Mouse (Mus musculus) neural tube, embryonic 10.5 days (tissue): Measurements from ENCODE around the gene Eef2.

Experiments used
- DNase-seq: peaks from one replicate; pipeline ENCODE4 v3.0.0-alpha.2; 2017; ENCODE audit warnings: low spot score; ENCODE audit errors: extremely low spot score

Gene Eef2

GRCm38 (mm10) chr10:81176466-81177271 lies at the start of gene Eef2:
Gene Eef2 (plus strand): TSS chr10:81176631.
- DNase-seq, result peak; percentile 98

DNA sequence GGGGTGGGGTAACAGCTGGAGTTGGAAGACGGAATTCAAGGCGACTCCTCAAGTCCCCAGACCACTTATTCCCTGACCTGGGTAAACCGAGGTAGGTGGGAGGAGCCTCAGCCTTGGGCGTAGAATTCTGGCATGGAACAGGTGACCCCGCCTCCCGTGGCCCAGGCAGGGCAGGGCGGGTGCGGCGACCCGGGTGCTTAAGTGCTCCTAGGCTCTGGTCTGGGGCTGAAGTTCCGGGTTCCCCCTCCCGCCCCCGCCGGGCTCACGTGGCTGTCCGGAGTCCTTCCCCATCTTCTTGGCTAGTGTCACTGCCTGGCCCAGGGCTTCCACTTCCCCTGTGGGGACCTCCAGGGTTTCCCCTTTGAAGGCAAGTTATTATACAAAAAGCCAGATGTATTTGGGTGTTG lies 42.2 kb upstream of the Eef2 start:
- DNase-seq, result no peak

DNA sequence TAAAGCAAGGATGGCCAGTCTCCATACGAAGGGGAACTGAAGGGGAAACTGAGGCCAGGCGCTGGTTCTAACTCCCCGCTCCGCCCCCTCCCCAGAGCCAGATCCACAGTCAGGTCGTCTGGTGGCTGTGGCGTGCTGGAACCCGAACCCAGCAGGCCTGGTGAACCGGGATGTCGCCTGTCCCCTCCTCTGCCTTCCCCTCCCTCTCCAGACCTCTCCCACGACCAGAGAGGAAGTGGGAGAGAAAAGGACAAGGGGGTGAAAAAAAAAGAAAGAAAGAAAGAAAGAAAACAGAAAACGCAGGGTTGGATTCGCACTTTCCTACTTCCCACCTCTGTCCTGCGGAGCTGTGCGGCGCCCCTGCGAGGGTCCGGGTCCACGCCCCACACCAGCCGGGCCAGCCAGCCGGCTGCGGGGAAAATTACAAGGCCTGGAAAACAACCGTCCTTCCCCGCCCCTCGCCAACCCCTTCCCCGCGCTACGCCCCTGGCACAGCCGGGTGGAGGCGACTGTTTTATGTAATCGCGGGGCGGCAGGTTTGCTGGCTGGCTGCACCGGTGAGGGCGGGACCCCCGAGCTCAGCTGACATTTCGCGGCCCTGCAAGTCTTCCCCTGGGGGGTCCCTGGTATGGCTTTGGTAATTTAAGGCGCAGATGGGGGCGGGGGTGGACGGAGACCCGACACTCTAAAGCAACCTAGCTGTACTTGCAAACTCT lies 41.3 kb upstream of the Eef2 start, which contains the start of gene Zbtb7a:
Gene Zbtb7a (plus strand): TSS at position 255 of the 716 bp plus-strand sequence.
- peak; percentile 53 for DNase-seq

DNA sequence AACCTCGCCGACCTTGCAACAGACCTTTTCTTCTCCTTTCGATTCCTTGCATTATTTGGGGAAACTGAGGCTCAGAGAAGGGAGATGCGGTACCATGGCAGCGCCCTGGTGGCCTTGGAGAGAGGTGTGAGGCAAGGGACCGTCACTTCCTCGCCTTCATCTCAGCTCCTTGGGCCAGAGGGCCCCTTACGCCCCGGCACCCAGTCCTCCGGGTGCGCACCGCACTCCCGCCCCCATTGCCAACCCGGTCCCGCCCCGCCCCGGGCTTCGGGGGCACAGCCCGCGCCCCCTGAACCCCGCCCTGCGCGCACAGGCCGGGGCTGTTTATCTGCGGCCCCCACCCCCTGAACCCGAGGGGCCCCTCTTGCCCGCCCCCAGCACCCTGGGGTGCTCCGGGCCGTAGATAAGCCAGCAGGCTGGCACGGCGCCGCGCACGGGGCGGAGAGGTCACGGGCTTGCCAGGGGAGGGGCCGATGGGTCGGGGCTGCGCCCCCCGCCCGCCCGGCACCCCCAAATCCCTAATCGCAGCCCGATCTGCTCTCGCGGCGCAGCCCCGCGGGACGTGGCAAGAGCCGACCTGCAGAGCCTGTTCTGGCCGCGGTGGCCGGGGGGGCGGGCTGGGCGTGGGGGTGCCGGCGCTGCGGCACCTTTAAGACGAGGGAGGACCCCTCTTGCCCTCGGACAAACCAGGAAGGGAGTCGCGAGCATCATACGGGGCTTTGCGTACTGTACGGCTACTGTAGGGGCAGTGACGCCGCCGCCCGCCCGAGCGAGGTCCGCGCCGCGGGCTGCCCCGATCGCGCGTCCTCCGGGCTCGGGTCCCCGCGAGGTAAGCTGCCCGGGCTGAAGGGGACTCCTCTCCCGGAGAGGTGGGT lies 40.4 kb upstream of the Eef2 start:
- DNase-seq, result peak; percentile 73

DNA sequence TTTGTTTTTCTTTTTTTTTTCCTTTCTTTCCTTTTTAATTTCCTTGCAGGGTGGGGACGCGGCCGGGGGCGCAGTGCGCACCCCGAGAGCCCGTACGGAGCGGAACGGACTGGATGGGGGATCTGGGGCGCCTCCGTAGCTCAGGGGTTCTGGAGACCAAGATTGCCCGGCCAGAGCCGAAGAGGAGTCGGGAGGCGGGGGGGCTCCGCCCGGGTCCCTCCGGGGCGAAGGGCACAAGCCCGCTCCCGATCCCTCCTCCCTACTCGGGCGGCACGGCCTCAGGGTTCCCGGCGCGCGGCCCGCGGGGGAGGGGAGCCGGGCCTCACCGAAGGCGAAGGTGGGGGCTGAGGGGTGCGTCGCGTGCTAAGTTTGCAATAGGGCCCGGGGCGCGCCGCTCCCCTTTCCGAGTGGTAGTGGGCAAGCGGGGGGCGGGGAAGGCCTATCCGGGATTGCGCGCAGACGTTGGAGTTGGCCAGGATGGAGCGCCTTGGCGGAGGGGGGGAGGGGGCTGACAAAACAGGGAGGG lies 39.7 kb upstream of the Eef2 start:
- DNase-seq, result peak; percentile 87

DNA sequence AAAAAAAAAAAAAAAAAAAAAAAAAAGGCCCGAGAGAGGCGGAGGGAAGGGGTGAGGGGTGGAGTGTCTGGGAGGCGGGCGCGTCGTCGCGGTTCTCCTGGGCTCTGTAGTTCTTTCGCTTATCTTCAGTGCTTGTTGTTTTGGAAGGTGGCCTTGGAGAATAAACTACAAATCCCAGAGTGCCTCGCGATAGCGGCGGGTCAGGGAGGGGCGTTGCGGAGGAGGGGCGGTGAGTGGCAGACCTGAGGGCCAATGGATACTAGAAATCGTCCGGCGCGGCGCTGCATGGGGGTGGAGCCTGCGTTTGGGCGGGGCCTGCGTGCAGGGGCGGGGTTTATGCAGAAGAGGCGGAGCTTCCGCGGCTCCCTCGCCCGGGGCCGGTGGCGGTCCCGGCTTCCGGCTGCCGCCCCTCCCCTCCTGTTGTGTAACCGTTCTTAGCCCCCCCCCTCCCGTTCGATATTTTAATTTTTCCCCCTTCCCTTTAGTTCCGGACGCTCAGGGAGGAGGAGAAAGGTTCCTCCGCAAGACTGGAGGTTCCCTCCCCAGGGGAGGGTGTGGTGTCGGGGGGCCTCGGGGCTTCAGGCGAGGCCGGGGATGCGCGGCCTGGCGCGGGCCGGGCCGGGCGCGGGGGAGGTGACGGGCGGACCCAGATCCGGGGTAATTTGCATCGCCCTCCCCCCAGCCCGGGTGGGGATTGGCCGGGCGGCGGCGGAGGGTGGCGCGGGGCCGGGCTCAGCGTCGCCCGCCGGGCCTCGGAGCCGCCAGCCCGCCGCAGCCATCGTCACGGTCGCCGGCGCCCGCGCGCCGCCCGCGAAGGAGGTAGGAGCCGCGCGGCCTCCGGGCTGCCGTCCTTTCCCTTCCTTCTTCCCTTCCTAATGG lies 38.9 kb upstream of the Eef2 start:
- DNase-seq, result peak; percentile 100

- DNase-seq, result peak; percentile 45
Measured at GRCm38 (mm10) chr10:81138131-81138782, 38.2 kb upstream of the Eef2 start.

GRCm38 (mm10) chr10:81138821-81139528 lies 37.5 kb upstream of the Eef2 start:
- DNase-seq, result no peak

DNA sequence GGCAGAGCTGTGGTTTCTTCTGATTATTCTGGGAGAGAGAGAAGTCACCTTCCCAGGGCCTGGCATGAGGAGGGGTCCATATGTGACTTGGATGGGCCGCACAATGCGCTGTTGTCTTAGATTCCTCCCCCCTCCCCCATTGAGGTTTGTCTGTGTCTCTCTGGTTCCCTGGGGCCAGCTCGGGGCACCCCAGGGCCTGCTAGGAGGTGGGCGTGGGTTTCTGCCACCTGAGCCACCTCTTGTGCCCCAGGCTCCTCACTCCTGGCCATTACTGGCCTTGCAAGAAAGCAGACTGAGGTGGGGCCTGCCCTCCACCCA lies 36.9 kb upstream of the Eef2 start:
- no peak for DNase-seq

GRCm38 (mm10) chr10:81140005-81140404 lies 36.4 kb upstream of the Eef2 start:
- no peak for DNase-seq

GRCm38 (mm10) chr10:81140717-81141454 lies 35.5 kb upstream of the Eef2 start:
- DNase-seq, result no peak

DNA sequence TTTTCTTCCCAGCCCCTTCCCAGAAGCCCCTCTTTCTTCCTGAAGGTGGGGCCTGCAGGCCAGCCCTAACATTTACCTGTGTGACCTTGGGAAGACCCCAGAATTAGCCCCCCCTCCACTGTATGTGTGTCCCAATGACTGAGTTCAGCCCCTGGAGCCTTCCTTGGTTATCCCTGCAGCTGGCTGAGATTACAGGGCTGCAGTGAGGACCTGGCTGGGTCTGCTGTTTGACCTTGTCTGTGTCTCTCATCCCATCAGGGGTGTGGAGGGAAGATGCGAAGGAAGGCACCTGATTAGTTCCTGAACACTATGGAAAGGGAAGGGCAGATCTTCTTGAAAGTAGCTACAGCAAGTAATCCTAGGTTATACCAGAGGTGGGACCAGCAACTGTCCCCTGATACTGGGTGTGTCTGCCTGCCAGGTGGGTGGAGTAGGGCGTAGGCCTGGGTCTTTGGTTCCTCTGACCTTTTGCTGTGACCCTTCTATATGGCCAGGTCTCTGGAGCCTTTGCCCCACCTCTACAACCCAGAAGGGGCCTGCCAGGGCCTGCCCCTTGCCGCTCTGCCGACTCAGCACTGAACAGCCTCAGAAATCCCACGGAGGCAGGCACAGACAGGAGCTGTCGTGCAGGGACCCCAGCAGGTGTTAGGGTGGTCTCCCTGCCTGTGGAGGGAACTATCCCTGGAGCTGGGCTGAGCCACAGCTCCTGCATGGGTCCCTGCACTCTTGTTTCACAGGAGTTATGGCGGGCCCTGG lies 34.8 kb upstream of the Eef2 start:
- no peak for DNase-seq

GRCm38 (mm10) chr10:81142551-81142981 lies 33.9 kb upstream of the Eef2 start:
- DNase-seq, result no peak

- DNase-seq, result no peak
Measured at GRCm38 (mm10) chr10:81143157-81143633, 33.2 kb upstream of the Eef2 start.

DNA sequence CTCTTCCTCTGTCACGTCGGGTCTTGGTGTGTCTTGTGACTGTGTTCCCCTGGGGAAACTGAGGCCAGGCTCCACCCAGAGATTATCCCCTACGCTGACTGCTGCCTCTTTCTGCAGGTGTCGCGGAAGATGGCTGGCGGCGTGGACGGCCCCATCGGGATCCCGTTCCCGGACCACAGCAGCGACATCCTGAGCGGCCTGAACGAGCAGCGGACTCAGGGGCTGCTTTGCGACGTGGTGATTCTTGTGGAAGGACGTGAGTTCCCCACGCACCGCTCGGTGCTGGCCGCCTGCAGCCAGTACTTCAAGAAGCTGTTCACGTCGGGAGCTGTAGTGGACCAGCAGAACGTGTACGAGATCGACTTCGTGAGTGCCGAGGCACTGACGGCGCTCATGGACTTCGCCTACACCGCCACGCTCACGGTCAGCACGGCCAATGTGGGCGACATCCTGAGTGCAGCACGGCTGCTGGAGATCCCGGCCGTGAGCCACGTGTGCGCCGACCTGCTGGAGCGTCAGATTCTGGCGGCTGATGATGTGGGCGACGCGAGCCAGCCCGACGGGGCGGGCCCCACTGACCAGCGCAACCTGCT lies 32.5 kb upstream of the Eef2 start:
- DNase-seq, result no peak

GRCm38 (mm10) chr10:81144667-81145066 lies 31.8 kb upstream of the Eef2 start:
- no peak for DNase-seq

GRCm38 (mm10) chr10:81145307-81145706 lies 31.1 kb upstream of the Eef2 start:
- no peak for DNase-seq
